Mouse (Mus musculus) thymus, postnatal 4 days (tissue): ENCODE measurements at regions not wholly inside any gene's neighbourhood (a gene's known extent, or its start where the extent isn't known, plus 50 kb on each side); places are given as distances from the start of the nearest gene placed in this dataset.
"Not testable (repeated sequence)": the region's sequence is repeated elsewhere in the genome, so short reads cannot be mapped to it uniquely, and the experiment has no call there.

ENCODE experiments used
- DNase-seq: peaks from one replicate; pipeline ENCODE4 v3.0.0; 2021

DNA sequence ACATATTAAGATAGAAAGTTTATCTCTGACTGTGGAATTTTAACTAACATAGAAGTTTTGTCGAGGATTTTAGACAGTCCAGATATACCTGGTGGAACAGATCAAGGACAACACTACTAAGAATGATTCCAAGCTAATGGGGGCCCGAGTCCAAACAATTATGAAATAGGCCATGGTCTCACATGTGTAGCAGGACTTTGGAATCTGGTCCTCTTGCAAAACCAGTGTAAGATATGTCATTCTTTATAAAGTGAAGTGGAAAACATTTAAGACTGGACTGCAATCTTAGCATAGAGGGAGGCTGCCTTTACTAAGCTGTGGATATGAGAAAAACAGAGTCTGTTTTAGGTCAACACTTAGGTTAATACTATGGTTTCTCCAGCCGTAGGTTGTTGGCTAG lies 311.2 kb downstream of the Ets1 start:
- DNase-seq, result no peak

DNA sequence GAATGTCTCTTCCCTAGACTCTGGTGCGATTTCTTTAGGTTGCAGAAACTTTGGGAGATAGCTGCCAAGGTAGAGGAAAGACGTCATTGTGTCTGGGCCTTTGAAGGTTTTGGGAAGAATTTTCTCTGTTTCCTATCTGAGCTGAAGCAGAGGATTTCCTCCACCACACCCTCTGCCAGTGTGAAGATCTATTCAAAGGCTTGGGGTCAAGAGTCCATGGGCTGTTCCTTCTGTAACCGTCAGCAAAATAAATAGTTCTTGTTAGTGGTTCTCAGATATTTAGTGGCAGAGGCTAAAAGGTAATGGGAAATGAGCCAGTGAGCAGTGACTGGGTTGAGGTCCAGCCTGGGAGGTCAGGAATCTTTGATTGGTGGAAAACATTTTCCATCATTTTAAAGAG lies 313.0 kb downstream of the Ets1 start:
- DNase-seq, result no peak

DNA sequence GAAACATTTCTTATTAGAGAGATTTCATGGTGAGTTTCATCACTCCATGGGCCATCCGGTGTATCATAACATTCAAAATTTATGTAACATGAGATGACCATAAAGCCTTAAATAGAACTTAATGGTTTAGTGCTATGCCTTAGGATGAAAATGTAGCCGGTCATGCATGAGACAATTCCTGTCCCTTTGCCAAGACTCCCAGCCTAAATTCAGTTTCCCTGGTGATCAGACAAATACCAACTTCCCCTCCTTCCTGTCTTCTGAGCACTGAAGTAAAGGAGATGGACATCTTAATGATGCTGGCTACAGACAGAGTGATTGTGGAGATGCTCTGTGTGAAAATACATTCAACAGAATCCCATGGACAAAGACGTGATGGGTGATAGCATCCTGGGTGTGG lies 322.7 kb downstream of the Ets1 start:
- no peak for DNase-seq

DNA sequence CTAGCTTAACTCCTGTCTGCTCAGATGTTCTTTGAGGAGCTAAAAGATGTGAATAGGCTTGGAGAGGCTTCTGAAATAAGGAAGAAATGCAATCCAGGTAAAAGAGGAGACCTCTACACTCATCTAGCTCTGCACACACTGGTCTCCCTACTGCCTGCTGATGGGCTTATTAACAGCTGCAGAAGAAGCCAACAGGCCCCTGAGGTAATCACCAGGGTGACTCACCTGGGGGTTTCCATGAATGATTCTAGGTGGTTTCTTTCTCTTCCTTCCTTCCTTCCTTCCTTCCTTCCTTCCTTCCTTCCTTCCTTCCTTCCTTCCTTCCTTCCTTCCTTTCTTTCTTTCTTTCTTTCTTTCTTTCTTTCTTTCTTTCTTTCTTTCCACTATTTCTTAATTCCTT lies 323.4 kb downstream of the Ets1 start:
- not testable (repeated sequence) for DNase-seq

DNA sequence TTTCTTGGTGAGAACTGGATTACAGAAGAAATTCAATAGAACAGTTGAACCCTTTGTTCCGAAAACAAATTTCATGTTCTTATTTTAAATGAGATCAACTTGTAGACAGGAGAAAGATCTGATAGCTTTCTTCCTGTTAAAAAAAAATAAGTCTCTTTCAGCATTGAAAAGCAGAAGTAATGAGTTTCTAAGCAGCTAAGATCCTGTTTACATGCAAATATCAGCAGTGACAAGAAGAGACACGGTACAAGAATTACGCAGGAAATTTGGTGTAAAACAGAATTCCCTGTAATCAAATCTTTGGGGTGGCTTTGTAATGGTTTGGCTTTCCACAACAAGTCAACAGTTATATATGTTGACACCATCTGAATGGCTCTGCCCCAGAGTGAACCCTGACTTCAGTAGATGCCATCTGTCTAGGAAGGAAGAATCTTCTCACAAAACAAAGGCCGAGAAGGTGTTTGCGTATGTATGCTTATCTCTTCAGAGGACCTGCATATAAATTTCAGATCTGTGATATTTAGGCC lies 326.7 kb downstream of the Ets1 start:
- DNase-seq, result no peak

DNA sequence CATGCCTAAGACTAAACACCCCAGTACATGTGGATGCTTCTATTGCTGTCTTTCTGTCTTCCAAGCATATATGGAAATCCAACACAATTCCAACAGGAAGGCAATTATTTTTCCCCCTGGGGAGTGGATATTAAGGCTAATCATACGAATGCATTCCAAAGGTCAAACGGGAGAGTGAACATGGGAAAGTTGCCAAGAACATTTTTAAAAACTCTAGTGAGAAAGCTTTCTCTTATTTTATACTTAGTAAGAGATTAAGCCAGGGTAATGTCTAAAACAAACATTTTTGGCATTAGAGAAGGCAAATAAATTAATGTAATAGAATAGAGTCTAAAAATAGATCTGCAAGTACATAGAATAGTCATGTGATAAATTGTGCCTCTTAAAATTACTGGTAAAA lies 332.4 kb downstream of the Ets1 start:
- no peak for DNase-seq

DNA sequence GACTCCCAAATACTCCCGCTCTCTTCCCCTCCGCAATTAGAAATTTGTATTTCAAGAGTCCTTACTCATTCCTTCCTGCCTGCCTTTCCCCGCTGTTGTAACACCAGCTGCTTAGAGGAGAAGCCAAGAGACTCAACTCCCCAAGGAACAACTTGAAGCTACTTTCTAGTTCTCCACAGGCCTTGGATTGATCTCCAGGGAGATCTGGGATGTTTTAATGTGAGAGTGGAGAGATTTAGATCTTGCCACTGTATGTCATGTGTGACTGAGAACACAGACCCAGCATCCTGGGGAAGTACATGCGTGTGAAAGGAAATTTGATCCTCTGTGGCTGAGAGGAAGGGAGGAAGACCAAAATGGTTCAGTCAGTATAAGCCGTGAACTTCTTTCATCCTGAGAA lies 335.4 kb downstream of the Ets1 start:
- DNase-seq, result no peak

DNA sequence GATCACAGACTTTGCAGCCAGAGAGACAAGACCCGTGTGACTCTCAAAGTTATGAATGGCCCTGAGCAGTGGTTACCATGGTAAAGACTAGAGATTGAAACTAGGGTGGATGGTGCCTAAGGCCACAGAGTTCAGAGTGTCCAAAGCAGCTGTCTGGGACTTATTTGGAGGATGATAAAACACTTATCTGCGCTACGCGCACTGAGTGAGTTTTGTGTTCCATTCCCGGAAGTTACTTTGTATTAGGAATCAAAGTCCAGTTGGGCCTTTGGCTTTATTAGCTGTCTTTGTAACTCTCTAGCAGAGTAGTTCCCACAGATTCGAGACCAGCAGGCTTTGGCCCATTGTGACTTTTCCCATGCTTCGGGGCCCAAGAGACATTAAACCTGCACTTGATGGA lies 335.9 kb downstream of the Ets1 start:
- DNase-seq, result no peak

DNA sequence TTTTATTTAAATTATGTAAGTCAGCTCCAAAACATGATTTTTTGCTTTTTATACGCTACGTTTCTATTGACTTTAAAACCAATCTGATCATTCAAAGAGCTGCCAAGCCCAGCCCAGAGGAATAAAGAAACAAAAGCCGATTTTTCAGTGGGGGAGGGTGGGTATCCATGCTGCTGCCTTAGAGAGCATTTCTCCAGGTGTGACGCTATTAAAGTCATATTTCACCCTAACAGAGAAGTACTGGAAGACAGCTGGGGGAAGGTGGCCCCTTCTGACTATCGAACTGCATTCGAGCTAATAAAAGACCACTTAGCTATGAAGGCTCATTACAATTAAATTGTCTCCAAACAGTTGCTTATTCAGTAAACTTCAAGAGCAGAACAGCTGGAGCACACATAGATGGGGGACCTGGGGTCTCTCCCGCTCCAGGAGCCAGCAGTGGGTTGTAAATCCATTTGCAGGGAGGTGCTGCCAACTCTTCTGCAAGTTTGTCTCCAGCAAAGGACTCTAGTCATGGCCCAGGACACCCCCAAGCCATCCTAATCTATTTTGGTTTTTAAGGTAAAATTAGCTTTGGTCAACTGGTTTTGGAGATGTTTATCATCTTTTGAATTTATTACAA lies 336.5 kb downstream of the Ets1 start:
- DNase-seq, result no peak

DNA sequence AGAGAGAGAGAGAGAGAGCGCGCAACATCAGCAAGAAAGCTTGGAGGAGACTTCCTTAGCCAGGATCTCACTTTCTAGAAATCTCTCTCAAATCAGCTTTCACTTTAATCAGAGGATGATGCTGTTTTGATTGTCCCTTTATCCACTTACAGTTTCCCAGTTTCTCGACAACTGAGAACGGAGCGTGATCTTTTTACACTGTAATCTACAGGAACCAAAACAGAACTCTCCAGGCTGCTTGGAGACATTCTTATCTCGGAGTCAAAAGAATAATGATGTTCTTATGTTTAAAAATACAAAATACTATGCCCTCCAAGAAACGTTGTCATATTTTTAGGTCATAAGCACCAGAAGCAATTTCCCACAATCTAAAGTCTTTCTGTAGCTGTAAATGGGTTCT lies 341.7 kb downstream of the Ets1 start:
- no peak for DNase-seq

DNA sequence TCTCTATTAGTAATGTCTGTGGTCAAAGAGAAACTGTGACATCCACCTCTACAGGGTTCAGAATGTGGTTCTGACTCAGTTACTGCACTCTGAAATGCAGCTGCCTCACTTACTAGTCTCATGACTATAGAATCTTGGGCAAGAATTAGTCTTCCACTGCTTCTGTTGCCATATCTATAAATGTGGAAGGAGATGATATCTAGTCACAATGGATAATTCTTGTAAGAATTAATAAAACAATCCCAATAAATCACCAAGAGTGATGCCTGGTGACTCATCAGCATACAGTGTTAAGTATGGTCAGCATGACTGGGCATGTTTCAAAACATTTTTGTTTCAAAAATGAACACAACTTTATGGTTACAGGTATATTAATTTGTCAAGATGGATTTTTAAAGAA lies 344.8 kb downstream of the Ets1 start:
- DNase-seq, result no peak

DNA sequence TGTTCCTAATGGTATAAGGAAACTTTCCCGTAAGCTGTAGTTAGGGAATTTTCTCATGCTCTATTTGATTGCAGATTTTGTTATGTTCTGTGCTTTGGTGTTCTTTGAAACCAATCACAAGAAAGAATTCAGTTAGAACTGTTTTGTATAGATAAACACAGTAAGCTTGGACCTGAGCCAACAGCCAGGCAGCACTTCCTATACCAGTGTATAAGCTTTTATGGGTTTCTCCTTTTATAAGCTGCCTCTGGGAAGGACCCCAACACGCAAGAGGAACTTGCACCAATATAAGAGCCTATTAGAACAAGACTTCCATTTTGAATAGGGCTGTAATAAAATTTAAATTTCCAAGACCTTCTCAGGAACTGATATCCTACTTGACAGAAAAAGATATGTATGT lies 347.2 kb downstream of the Ets1 start:
- no peak for DNase-seq

DNA sequence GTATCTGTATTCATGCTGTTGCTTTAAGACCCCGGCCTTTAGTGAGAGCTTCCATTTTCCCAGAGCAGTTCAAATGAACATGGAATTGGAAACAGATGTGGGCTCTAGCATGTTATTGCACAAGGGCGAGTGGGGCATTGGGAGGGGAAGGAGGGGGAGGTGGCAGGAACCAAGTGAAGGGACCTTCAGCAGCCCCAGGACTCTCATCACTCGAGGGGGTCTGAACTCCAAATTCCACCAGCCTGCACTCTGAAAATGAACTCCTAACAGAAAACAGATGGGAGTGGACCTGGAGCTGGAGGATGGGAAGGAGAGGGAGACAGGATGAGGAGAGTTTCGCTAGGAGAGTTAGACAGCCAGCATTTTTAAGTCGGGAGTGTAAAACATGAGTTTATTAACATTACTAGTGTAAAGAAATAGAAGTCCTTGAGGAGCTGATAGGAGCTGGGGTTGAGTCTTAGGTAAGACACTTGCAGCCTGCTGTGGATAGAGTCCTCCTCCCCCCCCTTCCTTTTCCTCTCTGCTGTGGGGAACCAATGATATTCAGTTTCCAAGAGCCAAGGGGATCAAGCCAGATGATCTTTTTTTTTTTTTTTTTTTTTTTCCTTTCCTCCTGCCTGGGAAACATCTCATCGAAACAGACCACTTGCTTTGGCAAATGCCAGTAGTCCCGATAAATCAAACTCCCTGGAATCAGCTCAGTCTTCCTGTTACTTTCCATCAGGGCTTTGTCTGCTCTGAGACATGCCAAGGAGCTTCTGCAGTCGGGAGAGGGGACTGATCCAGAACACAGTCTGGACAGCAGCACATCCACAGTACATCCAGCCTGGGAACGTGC lies 351.0 kb downstream of the Ets1 start:
- no peak for DNase-seq

DNA sequence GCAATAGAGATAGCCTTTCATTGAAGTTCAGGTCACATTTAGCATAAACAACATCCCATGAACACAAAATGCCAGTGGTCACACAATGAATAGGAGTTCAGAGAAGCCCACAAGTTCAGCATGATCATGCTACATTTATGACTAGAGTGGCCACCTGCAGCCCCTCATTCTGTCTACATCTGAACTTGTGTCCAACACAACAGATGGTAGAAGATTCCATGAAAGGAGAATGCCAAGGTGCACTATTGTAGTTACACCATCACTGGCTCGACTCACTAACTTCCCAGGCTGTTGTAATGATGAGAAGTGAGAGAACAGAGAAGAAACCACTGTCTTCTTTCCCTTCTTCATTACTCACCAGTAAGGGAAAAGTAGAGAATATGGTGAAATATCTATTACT lies 353.0 kb downstream of the Ets1 start:
- DNase-seq, result no peak

DNA sequence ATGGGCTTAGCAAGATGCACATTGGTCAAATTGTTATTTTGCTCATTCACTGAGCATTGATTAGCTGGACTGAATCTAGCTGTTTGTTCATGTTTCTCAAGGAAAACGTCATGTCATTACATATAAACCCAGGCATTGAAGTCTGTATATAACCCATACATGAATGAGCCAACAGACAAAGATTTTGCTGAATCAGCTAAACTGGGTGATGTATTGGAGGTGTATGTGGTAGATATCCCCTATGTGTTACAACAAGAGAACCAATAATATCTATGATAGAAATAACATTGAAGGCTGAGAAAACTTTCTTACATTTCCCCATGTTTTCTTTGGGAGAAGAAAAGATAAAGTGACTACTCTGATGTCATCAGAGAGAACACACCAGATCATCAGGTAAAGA lies 362.3 kb downstream of the Ets1 start:
- DNase-seq, result no peak

DNA sequence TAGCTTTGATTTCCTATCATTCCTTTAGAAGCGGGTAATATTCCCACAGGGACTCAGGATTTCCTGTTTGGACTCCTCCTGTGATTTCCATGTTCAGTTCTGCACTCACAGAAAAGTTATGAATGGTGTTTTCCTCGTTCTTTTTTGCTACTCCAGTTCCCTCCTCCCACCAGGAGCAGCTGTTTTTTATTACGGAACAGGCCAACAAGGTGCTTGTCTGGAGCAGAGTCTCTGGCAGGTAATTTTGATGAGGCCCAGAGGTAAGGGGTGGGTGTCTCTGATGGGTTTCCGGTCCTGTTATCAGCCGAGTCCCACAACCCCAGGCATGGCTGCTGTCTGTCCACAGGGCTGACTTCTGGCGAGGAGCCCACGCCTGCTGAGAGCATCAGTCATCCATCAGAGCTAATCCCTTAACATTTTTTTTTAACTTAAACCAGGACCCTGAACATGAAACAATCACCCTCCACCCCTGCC lies 364.7 kb downstream of the Ets1 start:
- DNase-seq, result no peak

DNA sequence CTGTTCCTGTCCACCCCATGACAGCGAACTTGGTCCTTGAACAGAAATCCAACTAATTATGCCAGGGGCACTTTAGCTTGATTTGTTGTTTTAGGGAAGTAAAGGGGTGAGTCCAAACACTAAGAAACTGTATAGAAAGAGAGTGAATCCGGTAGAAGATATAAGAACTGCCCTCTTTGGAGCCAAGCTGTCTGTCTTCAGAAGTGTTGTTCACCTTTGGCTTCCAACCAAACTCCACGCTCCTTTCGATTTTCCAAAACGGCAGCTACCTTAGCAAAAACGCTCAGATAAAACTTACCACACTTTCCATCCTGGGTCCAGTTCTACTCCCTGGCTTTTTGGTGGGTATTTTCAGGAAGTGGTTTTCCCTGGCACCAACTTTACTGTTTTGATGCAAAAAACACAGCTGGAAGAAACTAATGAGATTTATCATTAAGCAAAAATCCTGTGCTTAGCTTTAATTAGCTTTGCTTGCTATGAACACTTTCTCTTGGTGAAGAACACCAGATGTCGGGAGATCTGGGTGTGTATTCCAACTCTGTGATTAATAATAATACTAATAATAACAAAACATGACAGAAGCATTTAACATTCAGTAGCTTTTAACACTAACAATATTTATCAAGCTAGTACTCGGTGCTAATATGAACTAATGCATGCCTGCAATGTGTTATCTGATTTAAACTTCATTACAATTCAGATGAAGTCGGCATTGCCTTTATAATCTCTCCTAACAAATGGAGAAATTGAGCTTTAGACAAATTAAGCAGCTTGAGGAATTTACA lies 365.3 kb downstream of the Ets1 start:
- DNase-seq, result no peak

DNA sequence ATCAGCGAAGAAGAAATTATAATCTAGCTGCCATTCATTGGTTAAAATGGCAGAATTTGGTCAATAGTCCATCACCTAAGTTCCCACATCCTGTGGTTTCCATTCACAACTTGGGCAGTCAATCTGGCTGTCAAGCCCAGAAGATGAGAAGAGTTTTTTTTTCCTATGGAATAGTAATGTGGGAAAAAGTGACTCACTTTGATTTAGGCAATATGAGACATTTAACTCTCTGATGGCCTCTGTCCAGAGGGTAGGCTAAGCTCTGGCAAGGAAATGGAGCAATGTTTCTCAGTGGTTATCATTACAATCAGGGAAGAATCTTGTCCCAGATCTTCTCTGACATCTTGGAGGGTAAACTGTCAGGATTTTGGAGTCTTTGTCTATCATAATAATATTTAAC lies 367.9 kb downstream of the Ets1 start:
- DNase-seq, result no peak

DNA sequence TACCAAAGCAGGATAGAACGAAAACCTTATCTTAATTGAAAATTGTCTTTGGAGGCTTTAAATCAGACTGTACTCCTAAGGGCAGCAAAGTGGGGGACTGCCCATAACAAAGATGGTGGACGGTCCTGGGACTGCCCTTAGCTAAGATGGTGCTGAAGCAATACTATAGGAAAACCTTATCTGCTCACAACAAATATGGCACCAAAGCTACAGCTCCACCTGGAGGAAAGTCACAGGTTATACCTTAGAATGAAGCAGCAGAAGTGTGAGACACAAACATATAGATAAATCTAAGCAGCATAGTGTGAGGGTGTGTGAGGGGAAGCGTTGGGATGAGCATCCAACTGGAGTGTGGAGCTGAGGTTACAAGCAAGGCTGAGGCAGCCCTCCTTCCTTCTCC lies 368.5 kb downstream of the Ets1 start:
- peak; percentile 31 for DNase-seq

DNA sequence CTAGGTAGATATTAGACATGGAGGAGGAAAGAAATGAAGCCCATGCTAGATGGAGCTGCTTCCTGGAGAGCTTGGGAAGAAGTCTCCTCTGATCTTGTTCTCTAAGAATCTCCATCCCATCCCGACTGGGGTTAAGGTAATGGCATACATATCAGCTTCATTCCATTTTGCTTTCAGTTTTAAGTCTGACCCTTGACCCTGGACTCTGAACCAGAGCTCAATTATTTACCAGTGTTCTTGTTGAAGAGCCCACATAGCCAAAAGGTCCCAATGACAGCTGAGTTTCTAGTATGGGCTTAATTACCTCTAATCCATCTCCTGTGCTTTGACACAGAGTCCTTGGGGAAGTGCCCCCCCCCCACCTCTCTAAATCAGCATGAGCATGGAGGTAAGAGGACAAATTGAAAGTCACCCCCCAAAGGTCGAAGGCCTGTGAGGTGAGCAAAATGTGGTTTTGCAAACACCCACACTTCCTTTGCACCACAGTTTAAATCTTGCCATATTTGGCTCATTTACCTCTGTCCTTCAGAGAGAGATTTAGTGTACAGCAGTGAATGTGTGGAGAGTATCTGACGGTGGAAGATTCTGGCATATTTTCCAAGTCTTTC lies 371.5 kb downstream of the Ets1 start:
- DNase-seq, result no peak

DNA sequence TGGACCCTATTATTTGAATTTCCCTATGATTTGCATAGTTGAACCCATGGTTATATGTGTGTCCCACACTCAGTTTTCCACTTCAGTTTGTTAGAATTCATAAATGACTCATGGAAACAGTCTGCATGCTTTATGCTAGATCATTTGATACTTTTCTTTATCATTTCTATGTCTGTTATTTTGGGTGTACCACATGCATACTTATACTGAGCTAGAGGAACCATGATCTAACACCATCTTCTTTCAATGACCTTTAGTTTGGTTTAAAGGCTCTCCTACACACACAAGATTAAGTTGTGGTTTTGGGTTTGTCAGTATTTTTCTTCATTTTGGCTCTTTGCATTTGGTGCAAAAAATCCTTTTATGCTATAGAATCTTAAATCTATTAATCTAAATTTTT lies 375.2 kb downstream of the Ets1 start:
- DNase-seq, result no peak

DNA sequence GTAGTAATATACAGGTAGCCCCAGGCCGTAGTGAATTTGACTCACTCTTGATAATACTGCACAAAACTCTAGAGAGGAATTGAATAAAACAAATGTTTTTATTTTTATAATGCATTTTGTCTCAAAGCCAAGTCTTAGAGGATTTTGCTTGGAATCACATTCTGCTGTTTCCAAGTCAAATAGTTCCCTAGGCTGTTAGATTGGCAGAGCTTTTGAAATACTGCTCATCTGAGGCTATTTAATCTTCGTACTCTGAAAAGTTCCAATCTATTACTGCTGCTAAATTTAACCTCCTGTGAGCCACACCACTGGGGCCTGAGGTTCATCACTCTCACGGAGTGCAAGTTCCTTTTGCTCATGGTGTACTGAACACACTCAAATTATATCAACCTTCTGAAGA lies 399.4 kb downstream of the Ets1 start:
- DNase-seq, result no peak

DNA sequence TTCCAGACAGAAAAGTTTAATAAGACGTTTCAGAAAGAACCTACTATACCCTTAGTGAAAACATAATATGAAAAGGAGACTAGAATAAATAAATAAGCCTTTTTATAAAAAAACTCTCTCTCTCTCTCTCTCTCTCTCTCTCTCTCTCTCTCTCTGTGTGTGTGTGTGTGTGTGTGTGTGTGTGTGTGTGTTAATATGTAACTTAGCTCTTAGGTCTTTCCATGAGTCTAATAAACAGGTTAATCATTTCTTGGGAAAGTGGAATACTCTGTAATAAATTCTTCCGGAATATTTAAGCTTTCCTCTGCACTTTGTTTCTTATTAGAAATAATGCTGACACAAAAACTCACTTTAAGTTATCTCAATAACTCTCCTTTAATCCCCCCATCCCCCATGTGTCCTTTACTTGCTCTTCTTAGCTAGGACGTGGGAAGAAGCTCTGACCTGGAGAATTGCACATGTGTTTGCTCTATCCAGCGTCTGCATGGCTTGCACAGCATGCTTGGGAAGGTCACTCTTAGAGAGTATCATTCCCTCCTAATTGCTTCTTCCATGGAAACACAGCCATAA lies 403.3 kb downstream of the Ets1 start:
- no peak for DNase-seq
